Comparison of ENCODE assay signal across 8 mouse cellular contexts in genomic region chr16:30870110-30870509, GRCm38 (mm10).
DNase-seq lines count a peak whose midpoint lies in the region; ATAC-seq and TF ChIP-seq lines count a peak whose summit lies in the region.
"Had no signal": no experiment of that assay in that cellular context is flagged by ENCODE, and none has a peak within 500 bp of the region (broad histone marks: within the 10 kb centered on the region; RNA-seq: fewer than 3 reads in every experiment).

No protein-coding gene starts in this region.

- H3K9me3 ChIP-seq in ES-E14 (ENCODE audit: control insufficient read depth, insufficient read depth, low read depth, low read length) = no peaks in the 10 kb centered on the region
- H3K9me3 ChIP-seq in kidney, embryonic 14.5 days (ENCODE audit: control insufficient read depth, low read length) = no peaks in the 10 kb centered on the region
- H3K9me3 ChIP-seq: embryonic facial prominence, embryonic 13.5 days had no signal

- in situ Hi-C loops in ES-E14 (cut with MboI; ENCODE audit: low sequenced_read_pairs in 2 of 2, unreplicated experiment in 2 of 2) = no loop called here

- DNase-seq in ES-E14 (ENCODE audit: low read depth, low spot score) = peak; percentile 56
- peak; percentile 68 for DNase-seq in adrenal gland, adult 2 months
- peak; percentile 48 for DNase-seq in gastrocnemius, postnatal 25 days
- peak; percentile 83 for DNase-seq in lung, postnatal 14 days
- no peak for DNase-seq in Muller cell, postnatal 12 days (ENCODE audit: inconsistent ontology term)
- no peak for DNase-seq in retina, postnatal 1 day

- no peaks in the 10 kb centered on the region for H3K27me3 ChIP-seq in kidney, embryonic 14.5 days (ENCODE audit: control insufficient read depth, insufficient read depth, low read length)
- H3K27me3 ChIP-seq: embryonic facial prominence, embryonic 13.5 days had no signal

- peak; percentile 46 for ATAC-seq in kidney, embryonic 14.5 days (ENCODE audit: low FRiP score, low TSS enrichment)

- peak overlapping the region; percentile 21; the same call in 1 of the 2 replicates for H3K4me2 ChIP-seq in kidney, embryonic 14.5 days (replicated peaks; ENCODE audit: low read depth, low read length)
- H3K4me2 ChIP-seq: embryonic facial prominence, embryonic 13.5 days had no signal

- no peaks in the 10 kb centered on the region for H3K36me3 ChIP-seq in ES-E14 (ENCODE audit: control insufficient read depth, insufficient read depth, low read length, poor library complexity, severe bottlenecking)
- no peaks in the 10 kb centered on the region for H3K36me3 ChIP-seq in kidney, embryonic 14.5 days (ENCODE audit: control insufficient read depth, insufficient read depth, low read length)
- H3K36me3 ChIP-seq: embryonic facial prominence, embryonic 13.5 days had no signal

- 23% methylated on average over 14 of the region's 14 CpGs for WGBS in kidney, embryonic 14.5 days

- peaks cover 6 to 10% of the 10 kb centered on the region in 2 experiments; a peak in 2 of 4 replicates for H3K4me1 ChIP-seq in ES-E14 (ENCODE audit: control insufficient read depth in 2 of 2, insufficient read depth in 2 of 2, low read length in 2 of 2, poor library complexity in 1 of 2)
- H3K4me1 ChIP-seq in kidney, embryonic 14.5 days (ENCODE audit: control insufficient read depth, insufficient read depth, low read length) = peaks cover 15% of the 10 kb centered on the region; the same call in 1 of the 2 replicates

- H3K9ac ChIP-seq in ES-E14 (ENCODE audit: insufficient read depth, low read depth, low read length, poor library complexity, severe bottlenecking) = no peak overlapping the region
- no peak overlapping the region for H3K9ac ChIP-seq in kidney, embryonic 14.5 days (ENCODE audit: low read depth, low read length)
- H3K9ac ChIP-seq: embryonic facial prominence, embryonic 13.5 days had no signal

- no peak overlapping the region for H3K4me3 ChIP-seq in ES-E14 (ENCODE audit: insufficient read depth in 1 of 2, low read depth in 1 of 2, low read length in 2 of 2, poor library complexity in 1 of 2, severe bottlenecking in 1 of 2)
- H3K4me3 ChIP-seq in kidney, embryonic 14.5 days (ENCODE audit: low read length) = no peak overlapping the region
- H3K4me3 ChIP-seq: embryonic facial prominence, embryonic 13.5 days had no signal

- no peak overlapping the region for H3K27ac ChIP-seq in ES-E14 (ENCODE audit: insufficient read depth, low read depth, low read length, poor library complexity, severe bottlenecking)
- H3K27ac ChIP-seq in kidney, embryonic 14.5 days (ENCODE audit: low read depth, low read length) = peak overlapping the region; percentile 34; the same call in 1 of the 2 replicates
- H3K27ac ChIP-seq: embryonic facial prominence, embryonic 13.5 days had no signal

TF ChIP-seq in ES-E14, 5 proteins besides CTCF, POLR2A, EP300 and RAD21:
- TF ChIP-seq ZNF384 (IDR thresholded peaks at IDR 0.05; ENCODE audit: low read depth, low read length) = no peak
- TF ChIP-seq ZC3H11A (IDR thresholded peaks at IDR 0.05; ENCODE audit: borderline replicate concordance, low read depth, low read length) = peak; percentile 28; the same call in 1 of the 2 replicates

Comparison
In these comparisons a context has a peak if more than half of its experiments do, and no peak if none do; other contexts are left out.
1. DNase-seq: peak in ES-E14 (single experiment), adrenal gland, adult 2 months (single experiment), gastrocnemius, postnatal 25 days (single experiment) and lung, postnatal 14 days (single experiment); none in Muller cell, postnatal 12 days (single experiment) and retina, postnatal 1 day (single experiment).